Mouse (Mus musculus) hindbrain, embryonic 14.5 days (tissue): ENCODE data around the gene Tifab. TPM values are rescaled to one million over a fixed set of nuclear protein-coding genes. Genes with fewer than 3 reads are reported as not detected.

Experiments used
- ATAC-seq: fragments of 200-750 bp; cut with Nextera tagmentation; 2 replicates; pipeline ENCODE4 v1.8.0; 2017; ENCODE audit warnings: moderate number of reproducible peaks, mild to moderate bottlenecking, moderate TSS enrichment, moderate library complexity; ENCODE audit not compliant: low FRiP score
- DNase-seq: peaks from one replicate; pipeline ENCODE4 v3.0.0-alpha.2; 2015; ENCODE audit warnings: low spot score
- H3K27ac ChIP-seq: fragments of 300-500 bp; sonication (generic); 2 replicates; pipeline ENCODE4 v1.5.1; 2014; ENCODE audit warnings: mild to moderate bottlenecking, moderate library complexity
- H3K27me3 ChIP-seq: fragments of 300-500 bp; sonication (generic); 2 replicates; pipeline ENCODE4 v1.6.1; 2014; ENCODE audit warnings: mild to moderate bottlenecking, low read length, mixed read lengths; ENCODE audit not compliant: control insufficient read depth, insufficient read depth
- H3K36me3 ChIP-seq: fragments of 300-500 bp; sonication (generic); replicated peaks from 2 replicates; pipeline ENCODE4 v1.6.1; 2014; ENCODE audit not compliant: control insufficient read depth, insufficient read depth
- H3K4me1 ChIP-seq: fragments of 300-500 bp; sonication (generic); replicated peaks from 2 replicates; pipeline ENCODE4 v1.6.1; 2014; ENCODE audit warnings: antibody characterized with exemption, low read length, mixed read lengths; ENCODE audit not compliant: control insufficient read depth, insufficient read depth
- H3K4me2 ChIP-seq: fragments of 300-500 bp; sonication (generic); replicated peaks from 2 replicates; pipeline ENCODE4 v1.6.1; 2014; ENCODE audit warnings: mild to moderate bottlenecking, moderate library complexity
- H3K4me3 ChIP-seq: fragments of 300-500 bp; sonication (generic); replicated peaks from 2 replicates; pipeline ENCODE4 v1.5.1; 2014; ENCODE audit warnings: mild to moderate bottlenecking, low read length
- H3K9ac ChIP-seq: fragments of 300-500 bp; sonication (generic); 2 replicates; pipeline ENCODE4 v1.6.1; 2014
- H3K9me3 ChIP-seq: fragments of 300-500 bp; sonication (generic); 2 replicates; pipeline ENCODE4 v1.6.1; 2016; ENCODE audit warnings: low read length; ENCODE audit not compliant: control insufficient read depth
- WGBS: fragments of 180-500 bp; shearing (Covaris S2); extraction: QIAGEN DNeasy Blood & Tissue Kit; methylation state at CpG from one replicate; pipeline ENCODE4 v1.1.7; 2014; 5-methylcytosine and 5-hydroxymethylcytosine counted together
- polyA plus RNA-seq: library from polyadenylated mRNA; unstranded; fragments of >200 nt; fragmentation: Nextera tagmentation; extraction: Ambion mirVana; gene quantifications from 2 replicates; pipeline ENCODE4 v1.2.1, GENCODE M21; 2014

The Tifab gene
- polyA plus RNA-seq, result 0.37 and 0.73 TPM in 2 replicates

GRCm38 (mm10) chr13:56178416-56179035 lies at the start of gene Tifab:
Gene Tifab, minus strand, starts transcription at chr13:56178885.
- H3K9ac ChIP-seq, result no peak within 1 kb of the TSS
- no peaks in the 10 kb centered on the region for H3K4me1 ChIP-seq
- ATAC-seq (no peak), DNase-seq (no peak)
- no peak within 1 kb of the TSS for H3K4me2 ChIP-seq
- H3K4me3 ChIP-seq, result no peak within 1 kb of the TSS
- no peaks in the 10 kb centered on the region for H3K27me3 ChIP-seq
- H3K9me3 ChIP-seq, result no peaks in the 10 kb centered on the region
- H3K36me3 ChIP-seq, result no peaks in the 10 kb centered on the region
- 90% methylated on average over 16 of the region's 16 CpGs for WGBS
- no peak within 1 kb of the TSS for H3K27ac ChIP-seq

DNA sequence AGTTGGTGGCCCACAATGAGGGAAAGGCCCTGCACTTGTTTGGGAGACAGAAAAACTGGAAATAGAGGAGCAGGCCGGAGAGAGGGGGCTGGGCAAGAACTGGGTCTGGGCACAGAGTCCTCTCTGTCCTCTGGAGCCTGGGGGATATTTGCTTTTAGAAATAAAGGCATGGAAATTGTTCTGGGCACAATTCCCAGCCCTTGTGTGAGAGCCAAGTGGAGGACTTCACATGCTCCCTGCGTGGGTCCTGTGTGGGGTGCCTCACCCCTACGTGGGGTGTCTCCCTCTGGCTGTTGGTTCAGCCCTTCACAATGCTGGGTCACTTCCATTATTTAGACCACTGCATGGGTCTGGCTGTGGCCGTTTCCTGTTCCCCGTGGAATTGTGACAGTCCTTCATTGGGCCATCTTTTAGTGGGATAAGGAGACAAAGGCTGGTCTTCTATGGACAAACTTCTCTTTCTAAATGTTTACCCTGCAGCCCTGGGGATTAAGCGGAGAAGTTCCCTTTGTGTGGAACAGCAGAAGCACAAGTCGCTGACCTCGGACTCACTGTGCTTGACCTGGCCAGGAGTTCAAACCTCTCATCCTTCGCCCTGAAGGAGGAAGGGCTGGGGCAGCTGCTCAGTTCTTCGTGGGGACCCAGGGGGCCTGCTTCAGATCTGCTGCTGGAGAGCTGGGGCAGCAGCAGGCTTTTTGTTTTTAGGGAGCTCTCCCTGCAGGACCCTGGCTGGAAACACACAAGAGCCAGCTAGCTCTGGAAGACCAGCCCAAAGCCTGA lies 47.7 kb upstream of the Tifab start:
- ATAC-seq (0 out of 2 replicates have a peak, but pooled peaks have one; percentile 45), DNase-seq (peak; percentile 59)
- 11% methylated on average over 10 of the region's 10 CpGs for WGBS
- Histone ChIP-seq H3K27ac (no peak overlapping the region; the same call in 1 of the 2 replicates), H3K4me1 (peaks cover 11% of the 10 kb centered on the region), H3K9me3 (no peaks in the 10 kb centered on the region), H3K36me3 (no peaks in the 10 kb centered on the region), H3K4me3 (no peak overlapping the region), H3K9ac (no peak overlapping the region), H3K4me2 (no peak overlapping the region), H3K27me3 (peaks cover 88% of the 10 kb centered on the region)

DNA sequence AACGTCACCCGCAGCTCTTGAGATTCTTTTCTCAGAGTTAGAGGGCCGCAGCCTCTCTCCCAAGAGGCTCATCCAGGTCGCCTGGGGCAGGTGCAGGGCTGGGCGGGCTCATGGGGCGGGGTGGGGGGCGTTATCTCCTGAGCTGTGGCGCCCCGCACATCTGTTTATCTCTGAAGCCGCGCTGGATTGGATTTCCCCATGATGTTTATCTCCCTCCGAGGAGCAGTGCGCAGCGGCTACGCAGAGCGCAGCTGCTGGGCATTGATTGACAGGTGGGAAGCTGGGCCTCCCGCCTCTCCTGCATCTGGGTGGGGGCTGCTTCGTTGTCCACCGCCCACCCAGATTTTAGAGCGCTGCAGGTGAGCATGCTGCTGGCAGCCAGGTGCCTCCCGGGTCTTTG lies 44.9 kb upstream of the Tifab start:
- no peak for DNase-seq
- H3K36me3 ChIP-seq, result no peaks in the 10 kb centered on the region
- no peaks in the 10 kb centered on the region for H3K9me3 ChIP-seq
- ATAC-seq, result no peak
- no peak overlapping the region for H3K9ac ChIP-seq
- H3K4me2 ChIP-seq, result no peak overlapping the region
- no peak overlapping the region for H3K4me3 ChIP-seq
- H3K27me3 ChIP-seq, result peaks cover 89% of the 10 kb centered on the region
- peaks cover 13% of the 10 kb centered on the region for H3K4me1 ChIP-seq
- 7% methylated on average over 21 of the region's 21 CpGs for WGBS
- no peak overlapping the region for H3K27ac ChIP-seq

DNA sequence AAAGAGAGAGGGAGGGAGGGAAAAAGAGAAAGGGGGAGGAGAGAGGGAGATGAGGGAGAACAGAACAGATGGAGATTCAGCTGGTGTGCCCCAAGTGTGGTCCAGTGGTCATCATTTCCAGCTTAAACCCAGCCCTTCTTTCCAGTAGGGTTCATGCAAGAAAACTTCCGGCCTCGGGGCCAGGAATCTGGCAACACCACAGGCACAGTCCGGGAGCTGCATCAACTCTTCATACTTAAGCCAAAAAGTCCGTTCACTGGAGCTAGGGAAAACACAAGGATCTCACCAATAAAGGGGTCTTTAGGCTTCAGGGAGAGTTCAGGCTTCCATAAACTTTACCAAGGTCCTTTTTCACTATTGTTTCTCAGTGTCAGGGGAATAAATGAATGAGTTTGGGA lies 44.2 kb upstream of the Tifab start:
- no peak overlapping the region for H3K9ac ChIP-seq
- no peak overlapping the region for H3K27ac ChIP-seq
- DNase-seq (no peak), ATAC-seq (no peak)
- peaks cover 86% of the 10 kb centered on the region for H3K27me3 ChIP-seq
- no peak overlapping the region; the same call in 1 of the 2 replicates for H3K4me2 ChIP-seq
- no peaks in the 10 kb centered on the region for H3K36me3 ChIP-seq
- WGBS, result 7% methylated on average over 4 of the region's 4 CpGs
- peaks cover 13% of the 10 kb centered on the region for H3K4me1 ChIP-seq
- no peaks in the 10 kb centered on the region for H3K9me3 ChIP-seq
- no peak overlapping the region for H3K4me3 ChIP-seq

DNA sequence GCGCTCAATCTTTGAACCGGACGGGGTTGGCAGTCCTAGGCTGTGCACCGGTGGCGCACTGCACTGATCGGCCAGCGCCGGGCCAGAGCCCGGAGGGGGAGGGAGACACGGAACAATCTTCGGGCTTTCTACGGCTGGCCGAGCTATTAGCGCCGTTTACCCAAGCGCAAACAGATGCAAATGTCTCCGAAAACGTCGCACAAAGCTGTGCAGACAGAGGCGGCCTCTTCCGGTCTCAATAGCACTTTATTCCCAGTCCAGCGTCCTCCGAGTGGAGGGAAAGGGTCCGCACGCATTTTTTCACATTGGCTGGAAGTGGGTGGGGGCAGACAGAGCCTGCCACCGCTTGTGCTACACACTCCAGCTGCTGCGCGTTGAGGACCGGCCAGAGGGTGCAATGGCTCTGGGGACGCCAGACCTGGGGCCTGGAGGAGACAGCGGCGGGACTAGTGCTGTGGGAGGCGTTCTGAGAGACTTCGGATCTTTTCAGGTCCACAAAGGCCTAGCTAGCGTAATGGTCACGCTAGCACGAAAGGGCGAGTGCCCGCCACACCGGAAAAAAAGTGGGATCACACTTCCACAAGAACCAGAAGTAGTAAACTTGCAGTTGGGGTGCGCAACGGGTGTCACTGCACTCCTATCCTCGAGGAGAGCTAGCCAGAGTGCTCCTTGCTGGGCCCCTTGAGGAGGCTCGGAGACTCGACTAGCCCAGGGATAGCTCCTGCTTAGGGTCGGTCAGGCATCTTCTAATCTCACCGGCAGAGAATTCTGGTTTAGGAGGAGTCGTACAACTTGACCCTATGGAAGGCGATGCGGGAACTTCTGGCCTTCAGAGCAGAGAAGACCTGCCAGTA lies 43.5 kb upstream of the Tifab start:
- Histone ChIP-seq H3K27ac (no peak overlapping the region), H3K9me3 (no peaks in the 10 kb centered on the region), H3K4me2 (peak overlapping the region; percentile 72), H3K4me3 (peak overlapping the region; percentile 32), H3K36me3 (no peaks in the 10 kb centered on the region), H3K4me1 (peaks cover 13% of the 10 kb centered on the region), H3K9ac (peak overlapping the region; percentile 44; the same call in 1 of the 2 replicates), H3K27me3 (peaks cover 82% of the 10 kb centered on the region)
- peak; percentile 65; the same call in 1 of the 2 replicates for ATAC-seq
- peak; percentile 54 for DNase-seq
- 2% methylated on average over 50 of the region's 50 CpGs for WGBS

- Histone ChIP-seq H3K36me3 (no peaks in the 10 kb centered on the region), H3K4me3 (peak overlapping the region; percentile 32), H3K9ac (peak overlapping the region; percentile 44), H3K27me3 (peaks cover 84% of the 10 kb centered on the region), H3K4me1 (peaks cover 14% of the 10 kb centered on the region), H3K4me2 (peak overlapping the region; percentile 72), H3K27ac (peak overlapping the region; percentile 59), H3K9me3 (no peaks in the 10 kb centered on the region)
- ATAC-seq (peak; percentile 79), DNase-seq (no peak)
- WGBS, result 0% methylated on average over 45 of the region's 46 CpGs
Observed at GRCm38 (mm10) chr13:56221129-56221910, 42.6 kb upstream of the Tifab start.

GRCm38 (mm10) chr13:56219254-56219653 lies 40.6 kb upstream of the Tifab start:
- Histone ChIP-seq H3K4me1 (peaks cover 25% of the 10 kb centered on the region), H3K4me3 (no peak overlapping the region), H3K27ac (no peak overlapping the region), H3K27me3 (peaks cover 78% of the 10 kb centered on the region), H3K9me3 (no peaks in the 10 kb centered on the region), H3K9ac (no peak overlapping the region), H3K4me2 (no peak overlapping the region), H3K36me3 (no peaks in the 10 kb centered on the region)
- no peak for DNase-seq
- 68% methylated on average over 9 of the region's 9 CpGs for WGBS
- no peak for ATAC-seq

GRCm38 (mm10) chr13:56216090-56216489 lies 37.4 kb upstream of the Tifab start:
- Histone ChIP-seq H3K36me3 (no peaks in the 10 kb centered on the region), H3K4me3 (no peak overlapping the region), H3K9me3 (peaks cover 10% of the 10 kb centered on the region), H3K4me1 (peaks cover 12% of the 10 kb centered on the region; the same call in 1 of the 2 replicates), H3K9ac (no peak overlapping the region), H3K4me2 (no peak overlapping the region), H3K27me3 (peaks cover 61% of the 10 kb centered on the region), H3K27ac (no peak overlapping the region)
- DNase-seq (no peak), ATAC-seq (no peak)
- 4% methylated on average over 4 of the region's 4 CpGs for WGBS
